In genomic region chr12:117501180-117501579, GRCm38 (mm10) we compare ENCODE assay signal across 12 mouse cellular contexts. TPM values are rescaled to one million over a fixed set of nuclear protein-coding genes. Genes with fewer than 3 reads are reported as not detected.
DNase-seq lines count a peak whose midpoint lies in the region; ATAC-seq and TF ChIP-seq lines count a peak whose summit lies in the region.
"Had no signal": no experiment of that assay in that cellular context is flagged by ENCODE, and none has a peak within 500 bp of the region (broad histone marks: within the 10 kb centered on the region; RNA-seq: fewer than 3 reads in every experiment).

No protein-coding gene starts in this region.

- no peaks in the 10 kb centered on the region for H3K27me3 ChIP-seq in lung, postnatal 0 days (replicated peaks; ENCODE audit: insufficient read depth, low read length)
- H3K27me3 ChIP-seq in hindbrain, embryonic 16.5 days (replicated peaks; ENCODE audit: control insufficient read depth, insufficient read depth, low read length) = no peaks in the 10 kb centered on the region
- H3K27me3 ChIP-seq: Patski had no signal

- no peak for TF ChIP-seq CTCF in lung, postnatal 0 days (IDR thresholded peaks at IDR 0.05)

- H3K36me3 ChIP-seq in lung, postnatal 0 days (ENCODE audit: insufficient read depth, low read length) = no peaks in the 10 kb centered on the region
- H3K36me3 ChIP-seq in hindbrain, embryonic 16.5 days (ENCODE audit: control insufficient read depth, insufficient read depth, low read length) = no peaks in the 10 kb centered on the region
- H3K36me3 ChIP-seq: forebrain, embryonic 10.5 days had no signal

- H3K9ac ChIP-seq in lung, postnatal 0 days (replicated peaks; ENCODE audit: low read depth) = no peak overlapping the region
- no peak overlapping the region for H3K9ac ChIP-seq in hindbrain, embryonic 16.5 days (ENCODE audit: low read depth, low read length)

- DNase-seq in heart, adult 8-10 months (ENCODE audit: low spot score) = peak; percentile 48
- no peak for DNase-seq in heart, postnatal 36 days
- DNase-seq in lung, postnatal 0 days (ENCODE audit: low spot score) = peak; percentile 54
- no peak for DNase-seq in lung, postnatal 25 days (ENCODE audit: low spot score)
- DNase-seq in layer of hippocampus, postnatal 14 days (ENCODE audit: low spot score in 2 of 2) = peak; percentile 22 to 43
- peak; percentile 73 to 85 for DNase-seq in right cerebral cortex, postnatal 36 days (ENCODE audit: low spot score in 2 of 2)
- DNase-seq in gastrocnemius, adult 8-10 months (ENCODE audit: low spot score in 2 of 2) = no peak
- DNase-seq: cerebellum, postnatal 25 days; lung, adult 2 months had no signal

- ATAC-seq in lung, postnatal 0 days = no peak
- ATAC-seq in hindbrain, embryonic 16.5 days = no peak
- ATAC-seq: Patski had no signal

- 0 out of 2 replicates have a peak, but pooled peaks cover 3% of the 10 kb centered on the region for H3K4me1 ChIP-seq in lung, postnatal 0 days (ENCODE audit: insufficient read depth, low read depth, low read length)
- no peaks in the 10 kb centered on the region for H3K4me1 ChIP-seq in hindbrain, embryonic 16.5 days (ENCODE audit: control insufficient read depth, insufficient read depth, low read depth, low read length)

- intact Hi-C loops in heart, postnatal 36 days (cut with DNase I) = no loop called here

- H3K27ac ChIP-seq in lung, postnatal 0 days (ENCODE audit: low read length) = no peak overlapping the region
- H3K27ac ChIP-seq in hindbrain, embryonic 16.5 days (ENCODE audit: low read depth, low read length) = no peak overlapping the region
- H3K27ac ChIP-seq: forebrain, embryonic 10.5 days had no signal

- no peaks in the 10 kb centered on the region for H3K9me3 ChIP-seq in lung, postnatal 0 days (ENCODE audit: low read length)
- no peaks in the 10 kb centered on the region for H3K9me3 ChIP-seq in hindbrain, embryonic 16.5 days (ENCODE audit: control insufficient read depth, low read length)
- H3K9me3 ChIP-seq: forebrain, embryonic 10.5 days had no signal

- 0 out of 2 replicates have a peak, but pooled peaks have one; percentile 28 for TF ChIP-seq EP300 in lung, postnatal 0 days (IDR thresholded peaks at IDR 0.05)

- no peak overlapping the region for H3K4me2 ChIP-seq in lung, postnatal 0 days (replicated peaks; ENCODE audit: low read depth, low read length)
- H3K4me2 ChIP-seq in hindbrain, embryonic 16.5 days (ENCODE audit: low read length) = no peak overlapping the region

- no peak overlapping the region for H3K4me3 ChIP-seq in lung, postnatal 0 days (ENCODE audit: low read depth, low read length)
- H3K4me3 ChIP-seq in hindbrain, embryonic 16.5 days (ENCODE audit: low read length) = no peak overlapping the region
- H3K4me3 ChIP-seq: forebrain, embryonic 10.5 days had no signal

- WGBS in lung, postnatal 0 days = 34% methylated on average over 4 of the region's 4 CpGs
- WGBS in hindbrain, embryonic 16.5 days = 54% methylated on average over 4 of the region's 4 CpGs

RNA-seq across cellular contexts. Expression of gene Rapgef5, which starts 15.1 kb away (rescaled TPM):
- 10 to 100 TPM; 27.1 to 39.3 (median 35.8) TPM for total RNA-seq in heart, adult 8-10 months (2022)
- total RNA-seq in heart, postnatal 36 days (2021) = 10 to 100 TPM; 35.6 to 40.7 TPM
- polyA plus RNA-seq in lung, postnatal 0 days (2015; fragmentation: Nextera tagmentation; extraction: Ambion mirVana) = 47.4 and 52.1 TPM in 2 replicates
- total RNA-seq in layer of hippocampus, postnatal 14 days (2021) = 100 to 1,000 TPM; 123 to 126 TPM
- 1 to 10 TPM; 2.5 to 4.2 (median 3.2) TPM for total RNA-seq in gastrocnemius, adult 8-10 months (2022)
- polyA plus RNA-seq in hindbrain, embryonic 16.5 days (2015; fragmentation: Nextera tagmentation; extraction: Ambion mirVana) = 31.9 and 35.4 TPM in 2 replicates

Comparison
In these comparisons a context has a peak if more than half of its experiments do, and no peak if none do; other contexts are left out.
1. DNase-seq: peak in heart, adult 8-10 months (single experiment), lung, postnatal 0 days (single experiment), layer of hippocampus, postnatal 14 days (2 of 2) and right cerebral cortex, postnatal 36 days (2 of 2); none in heart, postnatal 36 days (0 of 2), lung, postnatal 25 days (single experiment) and gastrocnemius, adult 8-10 months (0 of 2).
2. RNA of gene Rapgef5, which starts 15.1 kb away (total RNA-seq): 123 to 126 TPM in layer of hippocampus, postnatal 14 days, 35.6 to 40.7 TPM in heart, postnatal 36 days and 27.1 to 39.3 TPM in heart, adult 8-10 months; 2.5 to 4.2 TPM in gastrocnemius, adult 8-10 months; every median in the first group is over 4 times any median in the second.